8 mouse cellular contexts compared by ENCODE assay signal in the genomic region with DNA sequence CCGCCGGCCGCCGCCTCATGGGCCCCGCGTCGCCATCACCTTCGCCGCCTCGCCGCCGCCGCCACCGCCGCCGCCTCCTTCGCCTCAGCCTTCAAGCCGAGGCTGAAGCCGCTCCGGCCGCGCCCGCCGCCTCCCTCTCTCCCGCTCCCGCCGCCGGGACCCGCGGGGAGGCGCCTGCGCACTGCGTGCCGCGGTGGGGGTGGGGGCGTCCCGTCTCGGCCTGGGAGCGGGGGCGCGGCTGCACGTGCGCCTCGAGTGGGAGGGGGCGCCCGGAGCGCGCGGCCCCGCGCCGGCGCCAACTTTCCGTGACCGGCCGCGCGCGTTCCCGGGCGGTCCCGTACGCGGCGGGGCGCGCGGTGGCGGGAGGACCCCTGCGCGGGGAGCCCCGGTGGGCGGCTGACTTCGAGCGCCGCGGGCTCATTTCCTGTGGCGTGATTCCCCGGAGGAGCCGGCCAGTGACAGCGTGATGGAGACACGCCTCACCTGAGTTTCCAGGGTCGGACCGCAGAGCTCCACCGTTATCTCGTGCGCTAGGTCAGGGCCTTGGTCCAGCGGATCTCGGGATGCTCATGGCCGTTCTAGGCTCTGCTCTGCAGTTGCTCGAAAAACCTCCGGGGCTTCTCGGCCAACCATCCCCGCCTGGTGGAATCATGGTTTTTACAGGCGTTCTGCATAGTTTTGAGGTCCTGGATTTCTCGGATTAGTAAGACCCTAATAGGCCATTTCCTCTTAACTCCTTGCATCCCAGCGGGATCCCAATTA. TPM values are rescaled to one million over a fixed set of nuclear protein-coding genes. Genes with fewer than 3 reads are reported as not detected.
DNase-seq lines count a peak whose midpoint lies in the region; ATAC-seq and TF ChIP-seq lines count a peak whose summit lies in the region.
"Had no signal": no experiment of that assay in that cellular context is flagged by ENCODE, and none has a peak within 500 bp of the region (broad histone marks: within the 10 kb centered on the region; RNA-seq: fewer than 3 reads in every experiment).

A gene (minus strand): TSS at position 680 of the 762 bp plus-strand sequence.

- DNase-seq in WW6 (ENCODE audit: low read depth, low spot score), result peak; percentile 84
- DNase-seq in cerebellum, adult 18-20 months, result peak; percentile 40 to 61
- DNase-seq in forebrain, postnatal 0 days, result peak; percentile 82
- DNase-seq in hindbrain, embryonic 10.5 days (ENCODE audit: low spot score), result peak; percentile 80
- DNase-seq in left cerebral cortex, postnatal 25 days (ENCODE audit: low spot score in 2 of 2), result peak; percentile 15 to 44
- peak; percentile 96 for DNase-seq in midbrain, embryonic 11.5 days (ENCODE audit: low spot score, missing footprints)
- peak; percentile 68 for DNase-seq in stomach, postnatal 0 days (ENCODE audit: low spot score)

- peak; percentile 44 for TF ChIP-seq CTCF in forebrain, postnatal 0 days (IDR thresholded peaks at IDR 0.05; ENCODE audit: low read depth)
- TF ChIP-seq CTCF in stomach, postnatal 0 days (IDR thresholded peaks at IDR 0.05; ENCODE audit: low read depth), result peak; percentile 52

- no peaks in the 10 kb centered on the region for H3K27me3 ChIP-seq in forebrain, postnatal 0 days (ENCODE audit: insufficient read depth, low read length)
- peaks cover 8% of the 10 kb centered on the region; the same call in 1 of the 2 replicates for H3K27me3 ChIP-seq in hindbrain, embryonic 10.5 days (ENCODE audit: insufficient read depth, poor library complexity, severe bottlenecking)
- peaks cover 2% of the 10 kb centered on the region; the same call in 1 of the 2 replicates for H3K27me3 ChIP-seq in midbrain, embryonic 11.5 days (ENCODE audit: control insufficient read depth, insufficient read depth, low read length)
- no peaks in the 10 kb centered on the region for H3K27me3 ChIP-seq in stomach, postnatal 0 days (ENCODE audit: control insufficient read depth, insufficient read depth, low read length)

- peak within 1 kb of the TSS; percentile 63 for H3K9ac ChIP-seq in forebrain, postnatal 0 days
- peak within 1 kb of the TSS; percentile 98 for H3K9ac ChIP-seq in midbrain, embryonic 11.5 days (ENCODE audit: low read length)
- peak within 1 kb of the TSS; percentile 84 for H3K9ac ChIP-seq in stomach, postnatal 0 days (ENCODE audit: low read length)

- H3K4me1 ChIP-seq in forebrain, postnatal 0 days (ENCODE audit: insufficient read depth), result peaks cover 4% of the 10 kb centered on the region; the same call in 1 of the 2 replicates
- H3K4me1 ChIP-seq in hindbrain, embryonic 10.5 days (replicated peaks), result peaks cover 45% of the 10 kb centered on the region
- H3K4me1 ChIP-seq in midbrain, embryonic 11.5 days (ENCODE audit: control insufficient read depth, insufficient read depth, low read length), result peaks cover 16% of the 10 kb centered on the region
- H3K4me1 ChIP-seq in stomach, postnatal 0 days (replicated peaks; ENCODE audit: control insufficient read depth, insufficient read depth), result no peaks in the 10 kb centered on the region

- H3K27ac ChIP-seq in forebrain, postnatal 0 days (ENCODE audit: low read depth, low read length), result peak within 1 kb of the TSS; percentile 82
- H3K27ac ChIP-seq in hindbrain, embryonic 10.5 days, result peak within 1 kb of the TSS; percentile 99
- H3K27ac ChIP-seq in midbrain, embryonic 11.5 days (ENCODE audit: low read depth, low read length), result peak within 1 kb of the TSS; percentile 92
- H3K27ac ChIP-seq in stomach, postnatal 0 days (replicated peaks), result peak within 1 kb of the TSS; percentile 96
- H3K27ac ChIP-seq: macrophage had no signal

- no peaks in the 10 kb centered on the region for H3K36me3 ChIP-seq in forebrain, postnatal 0 days (ENCODE audit: insufficient read depth)
- no peaks in the 10 kb centered on the region for H3K36me3 ChIP-seq in hindbrain, embryonic 10.5 days
- H3K36me3 ChIP-seq in midbrain, embryonic 11.5 days (ENCODE audit: control insufficient read depth, insufficient read depth, low read length), result no peaks in the 10 kb centered on the region
- H3K36me3 ChIP-seq in stomach, postnatal 0 days (ENCODE audit: control insufficient read depth, insufficient read depth, low read length), result no peaks in the 10 kb centered on the region

- H3K4me3 ChIP-seq in forebrain, postnatal 0 days (ENCODE audit: low read depth, low read length), result peak within 1 kb of the TSS; percentile 74
- peak within 1 kb of the TSS; percentile 85 for H3K4me3 ChIP-seq in hindbrain, embryonic 10.5 days
- peak within 1 kb of the TSS; percentile 88 for H3K4me3 ChIP-seq in midbrain, embryonic 11.5 days (ENCODE audit: low read depth, low read length)
- peak within 1 kb of the TSS; percentile 76 for H3K4me3 ChIP-seq in stomach, postnatal 0 days (ENCODE audit: low read depth, low read length)

- intact Hi-C loops in left cerebral cortex, postnatal 25 days (cut with DNase I), result loop anchor here (5.0 kb wide), 1 partner anchor 42 kb away; no protein-coding TSS in a partner anchor

- peak; percentile 91 for ATAC-seq in forebrain, postnatal 0 days
- peak; percentile 85 for ATAC-seq in midbrain, embryonic 11.5 days (ENCODE audit: low FRiP score)
- ATAC-seq in stomach, postnatal 0 days (ENCODE audit: low FRiP score, low TSS enrichment), result peak; percentile 85

- peak within 1 kb of the TSS; percentile 79 for H3K4me2 ChIP-seq in forebrain, postnatal 0 days (ENCODE audit: low read depth)
- H3K4me2 ChIP-seq in midbrain, embryonic 11.5 days, result peak within 1 kb of the TSS; percentile 56
- H3K4me2 ChIP-seq in stomach, postnatal 0 days (replicated peaks; ENCODE audit: low read depth), result peak within 1 kb of the TSS; percentile 82

- no peaks in the 10 kb centered on the region for H3K9me3 ChIP-seq in forebrain, postnatal 0 days (ENCODE audit: low read length)
- no peaks in the 10 kb centered on the region for H3K9me3 ChIP-seq in hindbrain, embryonic 10.5 days
- H3K9me3 ChIP-seq in midbrain, embryonic 11.5 days (ENCODE audit: control insufficient read depth, low read length), result no peaks in the 10 kb centered on the region
- no peaks in the 10 kb centered on the region for H3K9me3 ChIP-seq in stomach, postnatal 0 days (ENCODE audit: control insufficient read depth, low read length)

- WGBS in forebrain, postnatal 0 days, result under 1% methylated on average over 67 of the region's 97 CpGs
- WGBS in hindbrain, embryonic 10.5 days, result under 1% methylated on average over 76 of the region's 97 CpGs
- under 1% methylated on average over 71 of the region's 97 CpGs for WGBS in midbrain, embryonic 11.5 days
- 1% methylated on average over 58 of the region's 97 CpGs for WGBS in stomach, postnatal 0 days

- no peak for TF ChIP-seq EP300 in stomach, postnatal 0 days (optimal IDR thresholded peaks at IDR 0.05)

RNA-seq across cellular contexts. Expression of the gene that starts here (rescaled TPM):
- 25.3 and 26.5 TPM in 2 replicates for total RNA-seq in forebrain, postnatal 0 days (2014; rRNA removed)
- polyA plus RNA-seq in forebrain, postnatal 0 days (2015; fragmentation: Nextera tagmentation; extraction: Ambion mirVana), result 22.6 and 24.1 TPM in 2 replicates
- polyA plus RNA-seq in hindbrain, embryonic 10.5 days (2016; fragmentation: Nextera tagmentation; extraction: Ambion mirVana), result 71.1 and 81.3 TPM in 2 replicates
- total RNA-seq in left cerebral cortex, postnatal 25 days (2021), result 1 to 10 TPM; 7.3 to 8.0 TPM
- 85.5 and 87.8 TPM in 2 replicates for polyA plus RNA-seq in midbrain, embryonic 11.5 days (2014; fragmentation: Nextera tagmentation; extraction: Ambion mirVana)
- 18.1 and 21.1 TPM in 2 replicates for polyA plus RNA-seq in stomach, postnatal 0 days (2015; fragmentation: Nextera tagmentation; extraction: Ambion mirVana)
- polyA plus RNA-seq: macrophage had no signal

Comparison
In these comparisons a context has a peak if more than half of its experiments do, and no peak if none do; other contexts are left out.
1. Peak in every context shown above with its lines: DNase-seq, ATAC-seq, H3K4me3 ChIP-seq and H3K27ac ChIP-seq.
2. DNase-seq: peak in every context shown above with its lines; median percentile 96 in midbrain, embryonic 11.5 days; 84 in WW6; 82 in forebrain, postnatal 0 days; 80 in hindbrain, embryonic 10.5 days; 68 in stomach, postnatal 0 days; 50 in cerebellum, adult 18-20 months; 30 in left cerebral cortex, postnatal 25 days.